Mouse (Mus musculus) testis, adult 2 months (tissue): ENCODE measurements at regions not wholly inside any gene's neighbourhood (a gene's known extent, or its start where the extent isn't known, plus 50 kb on each side); places are given as distances from the start of the nearest gene placed in this dataset.

Experiments used
- CTCF ChIP-seq: fragments of 200-500 bp; IDR thresholded peaks from 2 replicates; pipeline ENCODE4 v1.5.1; 2012; ENCODE audit warnings: low read depth, mild to moderate bottlenecking, inconsistent platforms, low read length, moderate library complexity; ENCODE audit not compliant: control insufficient read depth, insufficient read depth, insufficient replicate concordance
- POLR2A ChIP-seq: fragments of 200-500 bp; IDR thresholded peaks from 2 replicates; pipeline ENCODE4 v1.6.1; 2012; ENCODE audit warnings: low read depth, mild to moderate bottlenecking, inconsistent platforms, low read length, moderate library complexity; ENCODE audit not compliant: control insufficient read depth

- TF ChIP-seq CTCF: no peak
- TF ChIP-seq POLR2A: no peak
These were observed 126.1 kb upstream of the Arntl start for GRCm38 (mm10) chr7:113081120-113081519.
